Mouse (Mus musculus) small intestine, adult 2 months (tissue): ENCODE data around the gene Tmem40. TPM values are rescaled to one million over a fixed set of nuclear protein-coding genes. Genes with fewer than 3 reads are reported as not detected.

Experiments
- H3K27ac ChIP-seq: fragments of 200-500 bp; 2 replicates; pipeline ENCODE4 v1.5.1; 2012; ENCODE audit warnings: low read depth, low read length, control low read depth, inconsistent platforms; ENCODE audit not compliant: insufficient read depth
- H3K27me3 ChIP-seq: fragments of 200-500 bp; 2 replicates; pipeline ENCODE4 v1.6.1; 2012; ENCODE audit warnings: mild to moderate bottlenecking, moderate library complexity, low read length, inconsistent platforms; ENCODE audit not compliant: control insufficient read depth, insufficient read depth
- H3K36me3 ChIP-seq: fragments of 200-500 bp; 2 replicates; pipeline ENCODE4 v1.6.1; 2012; ENCODE audit warnings: mild to moderate bottlenecking, low read length, control low read depth, inconsistent platforms; ENCODE audit not compliant: control insufficient read depth, insufficient read depth
- H3K4me1 ChIP-seq: fragments of 200-500 bp; 2 replicates; pipeline ENCODE4 v1.6.1; 2012; ENCODE audit warnings: low read length, inconsistent platforms, mixed read lengths; ENCODE audit not compliant: control insufficient read depth, insufficient read depth, insufficient read length
- H3K4me3 ChIP-seq: fragments of 200-500 bp; 2 replicates; pipeline ENCODE4 v1.5.1; 2012; ENCODE audit warnings: low read depth, mild to moderate bottlenecking, control low read depth, inconsistent platforms, low read length, moderate library complexity
- CTCF ChIP-seq: fragments of 200-500 bp; IDR thresholded peaks from 2 replicates; pipeline ENCODE4 v1.5.1; 2012; ENCODE audit warnings: low read depth, mild to moderate bottlenecking, control low read depth, inconsistent platforms, low read length, moderate library complexity, mixed read lengths; ENCODE audit not compliant: insufficient replicate concordance, insufficient read length; ENCODE audit errors: extremely low read depth
- POLR2A ChIP-seq: fragments of 200-500 bp; IDR thresholded peaks from 2 replicates; pipeline ENCODE4 v1.6.1; 2012; ENCODE audit warnings: low read depth, mild to moderate bottlenecking, control low read depth, inconsistent platforms, low read length, moderate library complexity
- WGBS: fragments of 180-500 bp; shearing (Covaris S2); methylation state at CpG from one replicate; pipeline ENCODE4 v1.1.7; 2018; 5-methylcytosine and 5-hydroxymethylcytosine counted together
- polyA plus RNA-seq: library from polyadenylated mRNA; depleted of rRNA; stranded (reverse); fragments of >200 nt; gene quantifications from 2 replicates; pipeline ENCODE4 v1.2.3, GENCODE M21; 2012

Gene Tmem40
- polyA plus RNA-seq, 1 experiment = not detected

DNA sequence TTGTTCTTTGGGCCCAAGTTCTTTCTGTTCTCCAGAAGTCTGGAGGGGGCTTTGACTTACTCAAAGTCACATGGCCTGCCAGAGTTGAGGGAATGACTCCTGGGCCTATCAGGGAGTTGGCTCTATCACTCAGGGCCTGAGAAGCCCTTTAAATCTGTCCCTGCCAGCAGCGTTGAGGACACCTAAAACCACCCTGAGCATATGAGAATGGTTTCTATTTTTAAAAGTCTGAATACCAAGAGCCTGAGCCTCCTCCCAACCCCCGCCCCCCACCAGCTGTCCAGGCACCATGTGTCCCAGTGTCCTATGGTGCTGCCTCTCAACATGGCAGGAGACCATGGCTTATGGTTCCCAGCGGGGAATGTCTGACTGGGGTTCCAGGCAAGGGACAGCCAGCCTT is 13.6 kb upstream of the Tmem40 start:
- no peak overlapping the region for H3K4me3 ChIP-seq
- no peak overlapping the region for H3K27ac ChIP-seq
- no peaks in the 10 kb centered on the region for H3K27me3 ChIP-seq
- TF ChIP-seq POLR2A = no peak
- no peak for TF ChIP-seq CTCF
- peaks cover 4% of the 10 kb centered on the region; the same call in 1 of the 2 replicates for H3K4me1 ChIP-seq
- no peaks in the 10 kb centered on the region for H3K36me3 ChIP-seq
- WGBS = 71% methylated on average over 3 of the region's 3 CpGs

DNA sequence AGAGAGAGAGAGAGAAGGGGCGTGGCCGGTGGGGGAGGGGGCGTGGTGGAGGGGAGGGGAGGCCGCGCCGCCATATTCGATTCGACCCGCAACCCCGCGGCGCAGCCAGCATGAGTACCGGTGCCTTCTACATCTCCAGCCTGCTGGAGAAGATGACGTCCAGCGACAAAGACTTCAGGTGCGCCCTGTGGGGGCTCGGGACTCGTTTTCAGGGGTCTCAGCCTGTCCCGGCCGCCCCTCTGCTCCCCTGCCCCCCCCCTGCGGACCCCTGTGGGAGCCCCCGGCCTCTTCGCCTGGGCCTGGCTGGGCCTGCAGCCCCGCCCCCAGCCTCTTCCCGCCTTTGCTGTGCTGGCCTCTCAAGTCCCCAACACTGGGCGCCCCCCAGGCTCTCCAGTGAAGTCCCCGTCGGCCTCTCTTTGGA is 12.3 kb upstream of the Tmem40 start, which contains the start of gene Cand2:
TSS of gene Cand2 (plus strand) at position 38 of the 421 bp plus-strand sequence.
- 8% methylated on average over 24 of the region's 28 CpGs for WGBS
- peaks cover 7% of the 10 kb centered on the region for H3K4me1 ChIP-seq
- peak within 1 kb of the TSS; percentile 64 for H3K4me3 ChIP-seq
- no peak for TF ChIP-seq POLR2A
- no peak for TF ChIP-seq CTCF
- no peak within 1 kb of the TSS for H3K27ac ChIP-seq
- H3K36me3 ChIP-seq = no peaks in the 10 kb centered on the region
- no peaks in the 10 kb centered on the region for H3K27me3 ChIP-seq

DNA sequence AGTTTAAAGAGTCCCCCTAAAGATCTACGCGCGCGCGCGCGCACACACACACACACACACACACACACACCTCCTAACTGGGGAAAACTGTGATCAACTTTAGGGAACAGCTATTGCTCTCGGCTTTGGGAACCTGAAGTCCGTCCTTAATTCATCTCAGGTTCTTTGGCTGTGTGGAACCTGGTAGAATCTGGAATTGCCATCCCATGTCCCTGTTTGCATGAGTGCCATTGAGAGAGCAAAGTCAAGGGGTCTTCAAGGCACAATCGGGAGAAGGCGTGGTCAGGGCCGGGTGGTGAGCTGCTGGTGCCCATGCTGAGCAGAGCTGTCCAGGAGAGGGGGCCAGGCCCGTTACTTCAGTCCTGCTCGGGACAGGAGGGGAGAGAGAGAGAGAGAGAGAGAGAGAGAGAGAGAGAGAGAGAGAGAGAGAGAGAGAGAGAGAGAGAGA is 11.8 kb upstream of the Tmem40 start:
- Histone ChIP-seq H3K36me3 (no peaks in the 10 kb centered on the region), H3K4me3 (peak overlapping the region; percentile 48), H3K27me3 (no peaks in the 10 kb centered on the region), H3K27ac (no peak overlapping the region), H3K4me1 (peaks cover 7% of the 10 kb centered on the region)
- 5% methylated on average over 14 of the region's 14 CpGs for WGBS
- TF ChIP-seq POLR2A (no peak), CTCF (no peak)

DNA sequence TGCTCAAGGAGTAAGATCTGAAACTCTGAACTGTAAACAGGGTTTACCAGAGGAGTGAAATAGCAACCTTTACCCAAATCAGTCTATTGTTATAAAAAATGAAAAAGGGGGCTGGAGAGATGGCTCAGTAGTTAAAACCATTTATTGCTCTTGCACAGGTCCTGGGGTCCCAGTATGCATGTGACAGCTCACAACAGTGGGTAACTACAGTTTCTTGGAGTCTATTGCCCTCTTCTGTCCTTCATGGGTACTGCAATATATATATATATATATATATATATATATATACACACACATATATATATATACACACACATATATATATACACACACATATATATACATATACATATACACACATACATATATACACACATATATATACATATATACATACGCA is 10.4 kb upstream of the Tmem40 start:
- Histone ChIP-seq H3K36me3 (no peaks in the 10 kb centered on the region), H3K27me3 (no peaks in the 10 kb centered on the region), H3K27ac (no peak overlapping the region), H3K4me3 (no peak overlapping the region), H3K4me1 (peaks cover 8% of the 10 kb centered on the region)
- no peak for TF ChIP-seq POLR2A
- no peak for TF ChIP-seq CTCF
- 70% methylated on average over 1 of the region's 1 CpGs for WGBS

DNA sequence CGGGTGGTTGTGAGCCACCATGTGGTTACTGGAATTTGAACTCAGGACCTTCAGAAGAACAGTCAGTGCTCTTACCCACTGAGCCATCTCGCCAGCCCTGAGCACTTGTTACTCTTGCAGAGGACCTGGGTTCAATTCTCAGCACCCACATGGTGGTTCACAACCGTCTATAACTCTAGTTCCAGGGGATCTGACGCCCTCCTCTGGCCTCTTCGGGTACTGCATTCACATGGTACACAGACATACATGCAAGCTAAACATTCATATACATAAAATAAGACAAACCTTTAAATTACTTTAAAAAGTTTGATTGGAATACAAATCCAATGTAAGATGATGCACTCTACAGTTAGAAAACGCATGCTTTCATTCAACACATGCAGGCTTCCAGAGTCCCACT is 10.0 kb upstream of the Tmem40 start:
- Histone ChIP-seq H3K27ac (no peak overlapping the region), H3K36me3 (no peaks in the 10 kb centered on the region), H3K4me3 (no peak overlapping the region), H3K4me1 (peaks cover 9% of the 10 kb centered on the region), H3K27me3 (no peaks in the 10 kb centered on the region)
- WGBS = 77% methylated on average over 6 of the region's 6 CpGs
- TF ChIP-seq POLR2A (no peak), CTCF (no peak)

DNA sequence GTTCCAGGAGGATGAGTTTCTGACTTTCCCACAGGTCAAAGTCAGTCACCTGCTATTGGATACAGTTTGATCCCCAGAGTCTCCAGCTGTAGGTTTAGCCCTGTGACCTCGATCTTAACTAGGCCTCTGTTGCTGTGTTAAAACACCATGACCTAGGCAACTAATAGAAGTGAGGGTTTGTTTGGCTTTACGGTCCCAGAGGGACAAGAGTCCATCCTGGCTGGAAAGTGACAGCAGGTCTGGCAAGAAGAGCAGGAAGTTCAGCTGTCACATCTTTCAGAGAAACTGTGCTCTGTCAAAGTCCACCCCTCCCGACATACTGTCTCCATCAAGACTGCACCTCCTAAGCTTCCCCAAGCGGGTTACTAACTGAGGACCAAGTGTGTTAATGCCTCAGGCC is 8.6 kb upstream of the Tmem40 start:
- H3K27me3 ChIP-seq = no peaks in the 10 kb centered on the region
- no peaks in the 10 kb centered on the region for H3K36me3 ChIP-seq
- peaks cover 9% of the 10 kb centered on the region for H3K4me1 ChIP-seq
- TF ChIP-seq POLR2A = no peak
- TF ChIP-seq CTCF = no peak
- 29% methylated on average over 4 of the region's 4 CpGs for WGBS
- H3K27ac ChIP-seq = peak overlapping the region; percentile 28; the same call in 1 of the 2 replicates
- H3K4me3 ChIP-seq = no peak overlapping the region

DNA sequence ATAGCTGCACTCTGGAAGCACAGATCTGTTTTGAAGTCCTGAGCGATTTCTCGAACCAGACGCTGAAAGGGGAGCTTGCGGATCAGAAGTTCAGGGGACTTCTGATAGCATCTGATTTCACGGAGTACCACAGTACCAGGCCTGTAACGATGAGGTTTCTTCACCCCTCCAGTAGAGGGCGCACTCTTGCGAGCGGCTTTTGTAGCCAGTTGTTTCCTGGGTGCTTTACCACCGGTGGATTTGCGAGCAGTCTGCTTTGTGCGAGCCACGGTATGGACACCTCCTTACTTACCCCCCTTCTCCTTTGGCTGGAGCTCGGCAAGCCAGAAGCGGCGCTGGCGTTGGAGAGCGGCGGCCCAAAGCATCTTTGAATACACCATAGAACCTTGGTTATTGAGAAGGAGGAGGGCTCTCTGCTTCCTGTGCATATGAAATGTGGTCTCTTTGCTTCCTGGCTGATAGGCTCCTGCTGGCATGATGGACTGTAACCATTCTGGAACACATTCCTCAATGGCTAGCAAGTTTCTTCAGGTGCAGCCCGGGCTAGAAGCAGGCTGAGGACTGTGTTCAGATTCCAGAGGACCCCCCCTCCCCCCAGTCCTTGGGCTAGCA is 8.0 kb upstream of the Tmem40 start:
- peaks cover 9% of the 10 kb centered on the region for H3K4me1 ChIP-seq
- H3K36me3 ChIP-seq = no peaks in the 10 kb centered on the region
- 84% methylated on average over 20 of the region's 20 CpGs for WGBS
- no peak overlapping the region for H3K4me3 ChIP-seq
- H3K27ac ChIP-seq = peak overlapping the region; percentile 28; the same call in 1 of the 2 replicates
- TF ChIP-seq CTCF (peak; percentile 37; the same call in 1 of the 2 replicates), POLR2A (no peak)
- no peaks in the 10 kb centered on the region for H3K27me3 ChIP-seq
